Mouse (Mus musculus) heart, embryonic 12.5 days (tissue): ENCODE data around the gene Atp1a3. TPM values are rescaled to one million over a fixed set of nuclear protein-coding genes. Genes with fewer than 3 reads are reported as not detected.
A peak's percentile ranks its signal among the peaks of the same experiment; 100 is the strongest.

Source experiments
- ATAC-seq: fragments of 200-750 bp; cut with Nextera tagmentation; 2 replicates; pipeline ENCODE4 v1.8.0; 2017; ENCODE audit warnings: moderate TSS enrichment, moderate library complexity; ENCODE audit not compliant: insufficient number of reproducible peaks, low FRiP score
- H3K27ac ChIP-seq: fragments of 300-500 bp; sonication (generic); 2 replicates; pipeline ENCODE4 v1.5.1; 2016; ENCODE audit warnings: mild to moderate bottlenecking, moderate library complexity; ENCODE audit not compliant: poor library complexity, severe bottlenecking
- H3K27me3 ChIP-seq: fragments of 300-500 bp; sonication (generic); replicated peaks from 2 replicates; pipeline ENCODE4 v1.6.1; 2016; ENCODE audit warnings: mild to moderate bottlenecking, moderate library complexity
- H3K36me3 ChIP-seq: fragments of 300-500 bp; sonication (generic); 2 replicates; pipeline ENCODE4 v1.6.1; 2016; ENCODE audit warnings: mild to moderate bottlenecking, moderate library complexity
- H3K4me1 ChIP-seq: fragments of 300-500 bp; sonication (generic); replicated peaks from 2 replicates; pipeline ENCODE4 v1.6.1; 2016; ENCODE audit warnings: mild to moderate bottlenecking
- H3K4me2 ChIP-seq: fragments of 300-500 bp; sonication (generic); 2 replicates; pipeline ENCODE4 v1.6.1; 2016; ENCODE audit warnings: mild to moderate bottlenecking, moderate library complexity
- H3K4me3 ChIP-seq: fragments of 300-500 bp; sonication (generic); 2 replicates; pipeline ENCODE4 v1.5.1; 2016; ENCODE audit warnings: mild to moderate bottlenecking
- H3K9ac ChIP-seq: fragments of 300-500 bp; sonication (generic); 2 replicates; pipeline ENCODE4 v1.6.1; 2016; ENCODE audit warnings: mild to moderate bottlenecking, moderate library complexity
- H3K9me3 ChIP-seq: fragments of 300-500 bp; sonication (generic); replicated peaks from 2 replicates; pipeline ENCODE4 v1.6.1; 2016; ENCODE audit warnings: mild to moderate bottlenecking, moderate library complexity
- WGBS: fragments of 180-500 bp; shearing (Covaris S2); methylation state at CpG from one replicate; pipeline ENCODE4 v1.1.7; 2016; 5-methylcytosine and 5-hydroxymethylcytosine counted together
- polyA plus RNA-seq: library from polyadenylated mRNA; unstranded; fragments of >200 nt; fragmentation: Nextera tagmentation; extraction: Ambion mirVana; gene quantifications from 2 replicates; pipeline ENCODE4 v1.2.1, GENCODE M21; 2016

Gene Atp1a3
- polyA plus RNA-seq, 1 experiment from 2014 or later: 3.8 TPM

DNA sequence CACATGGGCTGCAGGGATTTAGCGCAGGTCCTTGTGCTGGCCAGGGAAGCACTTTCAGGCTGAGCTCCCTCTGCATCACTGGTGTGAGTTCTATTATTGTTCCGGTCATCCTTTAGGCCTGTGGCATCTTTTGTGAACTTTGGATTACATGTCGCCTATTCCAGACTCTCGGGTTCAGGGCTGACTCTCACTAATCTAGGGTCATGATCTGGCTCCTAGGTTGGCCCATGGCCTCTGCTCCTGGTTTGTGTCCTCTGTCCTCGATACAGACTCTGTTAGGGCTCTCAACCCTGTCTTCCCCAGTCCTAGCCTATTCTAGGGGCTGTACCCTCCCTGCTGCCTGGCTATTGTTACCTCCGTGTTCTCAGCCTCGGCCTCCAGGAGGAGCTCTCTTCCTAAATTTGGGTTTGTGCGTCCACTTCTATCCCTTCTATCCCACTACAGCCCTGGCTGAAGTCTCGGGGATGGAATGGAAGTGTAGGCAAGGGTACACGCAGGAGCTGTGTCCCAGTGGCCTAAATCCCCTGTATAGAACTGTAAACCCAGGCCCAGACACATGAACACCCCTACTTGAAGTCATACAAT is 20.2 kb upstream of the Atp1a3 start:
- no peak for ATAC-seq
- Histone ChIP-seq H3K27ac (no peak overlapping the region), H3K4me1 (peaks cover 21% of the 10 kb centered on the region), H3K27me3 (no peaks in the 10 kb centered on the region), H3K36me3 (peaks cover 45% of the 10 kb centered on the region), H3K4me2 (no peak overlapping the region), H3K9ac (no peak overlapping the region), H3K9me3 (no peaks in the 10 kb centered on the region), H3K4me3 (no peak overlapping the region)
- whole genome bisulfite sequencing: 55% methylated on average over 10 of the region's 10 CpGs

GRCm38 (mm10) chr7:25011592-25011991 is 5.8 kb upstream of the Atp1a3 start:
- H3K9me3 ChIP-seq: no peaks in the 10 kb centered on the region
- peaks cover 75% of the 10 kb centered on the region for H3K27me3 ChIP-seq
- H3K4me3 ChIP-seq: no peak overlapping the region
- no peak overlapping the region for H3K27ac ChIP-seq
- H3K4me1 ChIP-seq: peaks cover 22% of the 10 kb centered on the region
- peaks cover 38% of the 10 kb centered on the region for H3K36me3 ChIP-seq
- WGBS: 52% methylated on average over 7 of the region's 7 CpGs
- no peak for ATAC-seq
- no peak overlapping the region for H3K9ac ChIP-seq
- H3K4me2 ChIP-seq: no peak overlapping the region

DNA sequence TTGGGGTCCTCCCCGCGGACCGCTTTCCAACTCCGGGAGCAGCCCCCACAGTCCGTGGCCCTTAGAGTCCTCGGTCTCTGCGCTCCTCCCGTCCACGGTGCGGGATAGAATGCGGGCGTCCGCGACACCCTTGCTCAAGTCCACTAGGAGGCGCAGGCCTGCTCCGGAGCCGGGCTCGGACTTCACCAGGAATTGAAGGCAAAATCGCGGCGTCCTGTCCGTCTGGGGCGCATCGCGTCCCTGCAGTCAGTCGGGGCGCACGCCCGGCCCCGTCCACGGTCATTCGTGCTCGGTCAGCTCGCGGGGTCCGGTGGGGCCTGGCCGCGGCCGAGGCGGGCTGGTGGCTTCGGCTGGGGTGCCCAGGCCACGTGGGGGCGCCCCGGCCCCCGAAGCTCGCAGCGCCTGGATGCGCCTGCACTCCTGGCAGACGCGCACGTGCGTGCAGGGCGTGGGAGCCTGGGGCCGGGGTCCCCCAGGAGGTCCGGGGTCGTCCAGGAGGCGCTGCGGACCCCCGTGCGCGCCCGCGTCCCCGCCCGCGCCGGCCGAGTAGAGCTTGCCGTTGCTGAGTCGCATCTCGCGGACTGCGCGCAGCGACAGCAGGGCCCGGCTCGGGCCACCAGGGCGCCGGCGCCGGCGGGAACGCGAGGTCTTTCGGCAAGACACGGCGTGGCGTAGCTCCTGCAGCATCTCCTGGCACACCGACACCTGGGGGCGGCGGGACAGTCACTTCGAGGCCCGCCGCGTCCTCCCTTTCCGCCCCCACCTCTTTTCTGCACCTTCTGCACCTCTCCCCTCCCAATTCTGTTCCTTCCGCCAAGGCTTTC is 4.5 kb upstream of the Atp1a3 start:
- peaks cover 26% of the 10 kb centered on the region for H3K36me3 ChIP-seq
- peaks cover 87% of the 10 kb centered on the region for H3K27me3 ChIP-seq
- ATAC-seq: no peak
- H3K9me3 ChIP-seq: no peaks in the 10 kb centered on the region
- peak overlapping the region; percentile 47 for H3K4me3 ChIP-seq
- WGBS: 1% methylated on average over 94 of the region's 97 CpGs
- H3K4me1 ChIP-seq: peaks cover 29% of the 10 kb centered on the region
- peak overlapping the region; percentile 83 for H3K4me2 ChIP-seq
- H3K27ac ChIP-seq: no peak overlapping the region
- H3K9ac ChIP-seq: peak overlapping the region; percentile 38

DNA sequence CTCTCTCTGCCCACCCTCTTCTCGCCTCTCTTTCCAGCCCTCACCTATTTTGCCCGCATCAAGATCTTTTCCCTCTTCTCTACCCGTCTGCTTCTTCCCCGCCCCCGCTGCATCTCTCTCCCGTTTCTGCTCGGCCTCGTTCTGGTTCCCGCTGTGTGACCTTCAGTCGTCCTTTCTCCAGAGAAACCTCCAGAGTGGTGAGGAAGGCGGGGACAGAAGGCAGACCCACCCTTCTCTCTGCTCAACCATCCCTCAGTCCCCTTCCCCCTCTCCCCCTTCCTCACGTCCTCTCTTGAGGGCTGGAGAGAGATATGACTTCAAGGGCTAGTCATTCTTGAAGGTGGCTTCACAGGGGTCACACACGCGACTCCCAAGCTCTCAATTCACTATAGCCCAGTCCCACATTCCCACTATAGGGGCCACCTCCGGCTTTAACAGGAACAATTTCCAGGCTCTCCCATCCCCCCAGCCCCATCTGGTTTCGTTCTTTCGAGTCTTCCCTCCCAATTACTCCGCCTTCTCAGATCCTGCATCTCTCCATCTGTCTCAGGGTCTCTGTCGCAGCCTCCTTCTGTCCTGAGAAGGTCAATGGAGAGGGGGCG is 3.4 kb upstream of the Atp1a3 start:
- peak overlapping the region; percentile 51 for H3K4me2 ChIP-seq
- WGBS: 8% methylated on average over 20 of the region's 20 CpGs

GRCm38 (mm10) chr7:25008635-25009034 is 2.9 kb upstream of the Atp1a3 start:
- Histone ChIP-seq H3K4me3 (peak overlapping the region; percentile 20), H3K36me3 (peaks cover 9% of the 10 kb centered on the region), H3K4me2 (peak overlapping the region; percentile 51), H3K9ac (no peak overlapping the region), H3K27ac (no peak overlapping the region), H3K9me3 (no peaks in the 10 kb centered on the region), H3K4me1 (peaks cover 37% of the 10 kb centered on the region), H3K27me3 (peaks cover 100% of the 10 kb centered on the region)
- no peak for ATAC-seq
- under 1% methylated on average over 17 of the region's 17 CpGs for WGBS

More for the DNA sequence above, 3.4 kb upstream of the Atp1a3 start:
- Histone ChIP-seq H3K4me1 (peaks cover 37% of the 10 kb centered on the region), H3K9ac (no peak overlapping the region), H3K27ac (no peak overlapping the region), H3K4me3 (peak overlapping the region; percentile 20), H3K27me3 (peaks cover 98% of the 10 kb centered on the region), H3K36me3 (peaks cover 14% of the 10 kb centered on the region), H3K9me3 (no peaks in the 10 kb centered on the region)
- ATAC-seq: no peak

- Histone ChIP-seq H3K27me3 (peaks cover 96% of the 10 kb centered on the region), H3K9ac (no peak overlapping the region), H3K27ac (no peak overlapping the region), H3K4me3 (no peak overlapping the region), H3K4me1 (peaks cover 41% of the 10 kb centered on the region), H3K4me2 (no peak overlapping the region), H3K36me3 (peaks cover under 1% of the 10 kb centered on the region; the same call in 1 of the 2 replicates), H3K9me3 (no peaks in the 10 kb centered on the region)
- 23% methylated on average over 8 of the region's 8 CpGs for WGBS
- no peak for ATAC-seq
These were observed 2.0 kb upstream of the Atp1a3 start for GRCm38 (mm10) chr7:25007609-25008374.

- Histone ChIP-seq H3K27me3 (peaks cover 90% of the 10 kb centered on the region), H3K9ac (no peak overlapping the region), H3K36me3 (no peaks in the 10 kb centered on the region), H3K27ac (no peak overlapping the region), H3K4me3 (no peak overlapping the region), H3K4me2 (no peak overlapping the region), H3K4me1 (peaks cover 41% of the 10 kb centered on the region), H3K9me3 (no peaks in the 10 kb centered on the region)
- WGBS: 80% methylated on average over 12 of the region's 12 CpGs
- ATAC-seq: no peak
These were observed 1.0 kb upstream of the Atp1a3 start for GRCm38 (mm10) chr7:25006586-25007364.

DNA sequence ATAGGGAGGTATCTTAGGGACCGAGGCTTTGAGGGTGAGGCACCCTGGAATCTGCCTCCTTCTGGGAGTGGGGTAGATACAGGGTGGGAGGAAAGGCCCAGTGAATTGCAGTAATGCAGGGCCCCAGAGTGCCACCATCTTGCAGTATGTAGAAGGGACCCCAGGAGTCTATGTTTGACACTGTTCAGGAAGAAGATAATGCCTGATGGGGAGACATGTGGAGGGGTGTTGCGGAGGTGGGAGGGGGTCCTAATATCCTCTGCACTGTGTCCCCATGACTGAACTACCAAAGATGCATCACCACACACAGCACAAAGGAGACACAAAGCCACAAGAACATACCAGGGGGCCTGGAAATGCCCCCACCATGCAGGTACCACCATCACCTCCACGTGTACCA is 413 bp upstream of the Atp1a3 start:
- H3K27ac ChIP-seq: no peak overlapping the region
- H3K9ac ChIP-seq: no peak overlapping the region
- ATAC-seq: 0 out of 2 replicates have a peak, but pooled peaks have one; percentile 3
- H3K4me3 ChIP-seq: peak overlapping the region; percentile 39; the same call in 1 of the 2 replicates
- peak overlapping the region; percentile 64; the same call in 1 of the 2 replicates for H3K4me2 ChIP-seq
- peaks cover 86% of the 10 kb centered on the region for H3K27me3 ChIP-seq
- H3K4me1 ChIP-seq: peaks cover 41% of the 10 kb centered on the region
- WGBS: 80% methylated on average over 3 of the region's 3 CpGs
- no peaks in the 10 kb centered on the region for H3K36me3 ChIP-seq
- no peaks in the 10 kb centered on the region for H3K9me3 ChIP-seq

DNA sequence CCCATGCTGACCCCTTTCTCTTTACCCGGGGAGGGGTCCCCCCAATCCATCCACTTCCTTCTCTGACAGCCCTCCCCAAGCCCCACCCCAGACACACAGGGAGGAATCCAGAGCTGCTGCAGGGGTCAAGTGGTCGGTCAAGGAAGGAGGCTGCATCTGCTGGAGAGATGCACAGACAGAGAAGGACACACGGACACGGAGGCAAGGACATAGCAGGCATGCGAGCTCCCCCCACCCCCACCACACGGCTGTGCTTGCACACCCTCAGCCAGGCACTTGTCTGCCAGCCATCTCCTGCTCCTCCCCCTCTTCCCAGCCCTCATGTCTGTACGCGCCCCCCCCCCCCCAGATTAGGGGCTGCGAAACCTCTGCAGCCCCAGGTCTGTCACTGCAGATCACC is 952 bp downstream of the Atp1a3 start:
- Histone ChIP-seq H3K27me3 (peaks cover 72% of the 10 kb centered on the region), H3K4me3 (peak overlapping the region; percentile 39; the same call in 1 of the 2 replicates), H3K9ac (no peak overlapping the region), H3K27ac (no peak overlapping the region), H3K4me1 (peaks cover 29% of the 10 kb centered on the region), H3K36me3 (no peaks in the 10 kb centered on the region), H3K9me3 (no peaks in the 10 kb centered on the region), H3K4me2 (peak overlapping the region; percentile 64)
- no peak for ATAC-seq
- 23% methylated on average over 9 of the region's 9 CpGs for WGBS

- Histone ChIP-seq H3K27me3 (peaks cover 63% of the 10 kb centered on the region), H3K4me3 (no peak overlapping the region), H3K9ac (no peak overlapping the region), H3K4me2 (no peak overlapping the region), H3K36me3 (no peaks in the 10 kb centered on the region), H3K9me3 (no peaks in the 10 kb centered on the region), H3K27ac (no peak overlapping the region), H3K4me1 (peaks cover 21% of the 10 kb centered on the region)
- WGBS: 83% methylated on average over 8 of the region's 8 CpGs
- ATAC-seq: no peak
These were observed 1.9 kb downstream of the Atp1a3 start for GRCm38 (mm10) chr7:25003820-25004388.
